Mouse (Mus musculus) heart, postnatal 0 days (tissue): ENCODE results near the gene Spryd4.

Source experiments
- CTCF ChIP-seq: IDR thresholded peaks from 2 replicates; pipeline ENCODE4 v1.5.1; 2016; ENCODE audit warnings: antibody characterized with exemption, control low read depth, low read depth
- EP300 ChIP-seq: IDR thresholded peaks from 2 replicates; pipeline ENCODE4 v1.6.1; 2016; ENCODE audit warnings: antibody characterized with exemption, low read depth

- TF ChIP-seq CTCF: no peak
- TF ChIP-seq EP300: no peak
These were observed 9.8 kb downstream of the Spryd4 start for GRCm38 (mm10) chr10:128201856-128202255.
